Mouse (Mus musculus): Measurements from ENCODE around the gene Gm20823.
"Not testable (repeated sequence)": the region's sequence is repeated elsewhere in the genome, so short reads cannot be mapped to it uniquely, and the experiment has no call there.

The Gm20823 gene

DNA sequence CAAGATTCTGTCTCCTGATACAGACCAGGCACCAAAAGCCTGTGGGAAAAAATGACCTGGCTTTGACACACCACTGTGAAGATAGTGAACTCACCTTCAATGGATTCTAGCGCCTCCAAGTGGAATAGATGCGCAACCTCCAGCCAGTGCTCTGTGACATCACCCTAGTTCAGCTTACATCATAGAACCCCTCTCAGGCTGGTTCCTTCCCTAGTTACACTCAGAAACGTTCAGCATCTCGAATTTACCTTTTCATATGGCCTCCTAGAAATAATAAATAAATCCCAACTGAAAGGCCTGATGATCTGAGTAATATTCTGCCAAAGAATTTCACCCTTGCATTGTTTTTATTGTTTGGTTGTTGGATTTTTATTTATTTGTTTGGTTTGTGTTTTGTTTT, at the start of gene Gm20823:
Gene Gm20823 (minus strand): TSS at position 101 of the 400 bp plus-strand sequence.
- DNase-seq: not testable (repeated sequence)

Data from cerebellum, adult 9-10 months (tissue).